Mouse (Mus musculus) CD8-positive naive resting alpha-beta T cell, adult 2 months (primary cell): ENCODE measurements at regions not wholly inside any gene's neighbourhood (a gene's known extent, or its start where the extent isn't known, plus 50 kb on each side); places are given as distances from the start of the nearest gene placed in this dataset.

Source experiments
- DNase-seq, 2 experiments: peaks; one replicate each; pipeline ENCODE4 v3.0.0; 2022; ENCODE audit warnings: low read depth in 2 of 2, low spot score in 2 of 2

DNA sequence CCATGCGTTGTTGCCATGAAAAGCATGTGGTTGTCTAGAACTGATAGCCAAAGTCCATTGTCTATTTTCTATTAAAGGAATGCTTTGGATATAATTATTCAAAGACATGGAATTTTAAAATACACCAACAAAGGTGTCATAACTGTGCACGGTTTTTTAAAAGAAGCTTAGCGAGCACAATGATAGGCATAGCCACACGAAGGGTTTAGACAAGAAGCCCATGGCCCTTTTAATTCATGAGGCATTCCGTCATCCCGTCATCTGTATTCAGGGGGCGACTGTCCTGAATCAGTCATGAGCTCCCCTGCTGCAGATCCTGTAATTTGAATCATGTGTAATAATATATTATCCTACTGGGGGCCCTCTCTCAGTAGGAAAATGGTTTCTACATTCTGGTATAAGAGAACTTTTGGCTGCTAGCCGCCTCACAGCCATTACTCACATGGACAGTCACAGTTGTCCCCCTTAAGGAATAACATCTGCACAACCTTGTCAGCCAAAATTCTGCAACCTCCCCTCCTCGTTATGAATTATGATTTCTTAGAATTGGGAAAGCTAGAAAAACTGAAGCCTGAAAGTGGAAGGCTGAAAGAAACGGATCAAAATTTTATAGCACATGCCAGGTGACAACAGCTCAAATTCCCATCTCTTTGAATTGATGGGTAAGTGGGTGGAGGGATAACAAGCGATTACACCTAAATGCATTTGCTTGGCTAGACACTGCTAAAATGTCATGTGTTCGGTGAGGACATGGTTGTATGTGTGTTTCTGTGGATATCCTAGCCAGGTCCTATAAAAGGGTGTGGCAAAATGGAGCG lies 225.1 kb downstream of the Usp25 start:
- no peak for DNase-seq

GRCm38 (mm10) chr16:77237631-77238357 lies 224.3 kb downstream of the Usp25 start:
- DNase-seq: no peak

DNA sequence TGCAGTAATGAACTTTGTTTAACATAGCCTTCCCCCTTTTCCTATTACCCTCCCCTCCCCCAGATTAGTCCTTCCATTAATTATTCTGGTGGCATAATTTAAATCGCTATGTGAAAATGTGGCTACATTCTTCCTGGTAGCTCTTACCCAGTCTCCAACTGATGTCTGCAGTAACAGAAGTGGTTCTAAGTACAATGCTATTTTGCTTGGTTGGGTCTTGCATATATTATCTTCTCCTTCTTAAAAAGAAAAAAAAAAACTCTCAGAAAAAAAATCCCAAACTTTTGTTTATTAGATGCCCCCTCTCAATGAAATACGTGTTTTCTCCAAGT lies 223.7 kb downstream of the Usp25 start:
- DNase-seq: no peak

- no peak for DNase-seq
Measured at GRCm38 (mm10) chr16:77236509-77237271, 223.2 kb downstream of the Usp25 start.

DNA sequence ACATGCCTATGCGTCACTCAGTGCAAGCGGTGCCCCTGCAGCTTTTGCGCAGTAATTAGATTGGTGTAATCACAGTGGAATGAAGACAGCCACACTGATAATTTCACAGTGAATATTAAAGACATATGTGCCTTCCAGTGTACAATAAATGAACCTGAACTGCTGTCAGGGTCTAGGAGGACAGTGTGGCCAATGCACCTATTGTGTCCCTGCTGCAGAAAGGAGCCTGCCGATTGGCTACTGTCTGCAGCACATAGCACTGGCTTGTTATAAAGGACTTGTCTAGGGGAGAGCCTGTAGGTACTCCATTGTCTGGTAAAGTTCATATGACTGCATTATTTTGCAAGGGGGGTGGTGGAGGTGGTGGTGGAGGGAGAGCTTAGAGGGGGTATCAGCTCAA lies 222.5 kb downstream of the Usp25 start:
- DNase-seq: no peak

- no peak for DNase-seq
Measured at GRCm38 (mm10) chr16:77235449-77235848, 221.9 kb downstream of the Usp25 start.
